Mouse (Mus musculus) lung, adult 2 months (tissue): ENCODE data around the gene Chrdl2.
"Not testable (repeated sequence)": the region's sequence is repeated elsewhere in the genome, so short reads cannot be mapped to it uniquely, and the experiment has no call there.

Source experiments
- CTCF ChIP-seq: fragments of 200-500 bp; IDR thresholded peaks from 2 replicates; pipeline ENCODE4 v1.5.1; 2011; ENCODE audit warnings: mild to moderate bottlenecking, low read length, control low read depth; ENCODE audit not compliant: insufficient read depth
- POLR2A ChIP-seq: fragments of 200-500 bp; IDR thresholded peaks from 2 replicates; pipeline ENCODE4 v1.6.1; 2011; ENCODE audit warnings: low read depth, mild to moderate bottlenecking, control low read depth, low read length, borderline replicate concordance; ENCODE audit errors: extremely low read depth

DNA sequence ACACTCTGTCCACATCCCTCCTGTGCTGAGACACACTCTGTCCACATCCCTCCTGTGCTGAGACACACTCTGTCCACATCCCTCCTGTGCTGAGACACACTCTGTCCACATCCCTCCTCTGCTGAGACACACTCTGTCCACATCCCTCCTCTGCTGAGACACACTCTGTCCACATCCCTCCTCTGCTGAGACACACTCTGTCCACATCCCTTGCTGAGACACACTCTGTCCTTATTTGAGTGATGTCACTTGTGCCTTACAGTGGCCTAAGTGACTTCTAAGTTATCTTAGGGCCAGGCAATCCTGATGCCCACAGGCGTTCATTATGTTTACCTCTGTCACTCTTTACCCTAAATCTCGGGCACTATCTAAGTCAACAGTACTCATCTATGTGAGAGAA, 45.4 kb upstream of the Chrdl2 start:
- not testable (repeated sequence) for TF ChIP-seq POLR2A, CTCF
